Comparison of ENCODE assay signal across 13 mouse cellular contexts in genomic region chr2:130632416-130632815, GRCm38 (mm10). TPM values are rescaled to one million over a fixed set of nuclear protein-coding genes. Genes with fewer than 3 reads are reported as not detected.
DNase-seq lines count a peak whose midpoint lies in the region; ATAC-seq lines count a peak whose summit lies in the region.
"Had no signal": no experiment of that assay in that cellular context is flagged by ENCODE, and none has a peak within 500 bp of the region (broad histone marks: within the 10 kb centered on the region; RNA-seq: fewer than 3 reads in every experiment).

No protein-coding gene starts in this region.

- WGBS in forebrain, embryonic 14.5 days, result 33% methylated on average over 1 of the region's 1 CpGs
- WGBS in forebrain, embryonic 16.5 days, result 28% methylated on average over 1 of the region's 1 CpGs
- 74% methylated on average over 1 of the region's 1 CpGs for WGBS in midbrain, embryonic 10.5 days
- 38% methylated on average over 1 of the region's 1 CpGs for WGBS in midbrain, embryonic 15.5 days

- H3K9ac ChIP-seq in forebrain, embryonic 14.5 days (ENCODE audit: low read length), result no peak overlapping the region
- no peak overlapping the region for H3K9ac ChIP-seq in forebrain, embryonic 16.5 days (replicated peaks; ENCODE audit: low read depth, low read length)
- no peak overlapping the region for H3K9ac ChIP-seq in midbrain, embryonic 15.5 days
- H3K9ac ChIP-seq: hindbrain, embryonic 13.5 days; lung, embryonic 15.5 days had no signal

- H3K27ac ChIP-seq in forebrain, embryonic 14.5 days (ENCODE audit: low read depth, low read length), result no peak overlapping the region
- H3K27ac ChIP-seq in forebrain, embryonic 16.5 days (ENCODE audit: low read length), result no peak overlapping the region
- peak overlapping the region; percentile 69; the same call in 1 of the 2 replicates for H3K27ac ChIP-seq in midbrain, embryonic 10.5 days (replicated peaks)
- no peak overlapping the region for H3K27ac ChIP-seq in midbrain, embryonic 15.5 days
- H3K27ac ChIP-seq: hindbrain, embryonic 13.5 days; lung, embryonic 15.5 days had no signal

- no peaks in the 10 kb centered on the region for H3K9me3 ChIP-seq in forebrain, embryonic 14.5 days (replicated peaks; ENCODE audit: control insufficient read depth, low read length)
- H3K9me3 ChIP-seq in forebrain, embryonic 16.5 days (ENCODE audit: control insufficient read depth, low read length), result no peaks in the 10 kb centered on the region
- H3K9me3 ChIP-seq in midbrain, embryonic 10.5 days (replicated peaks), result no peaks in the 10 kb centered on the region
- H3K9me3 ChIP-seq in midbrain, embryonic 15.5 days, result no peaks in the 10 kb centered on the region
- H3K9me3 ChIP-seq: hindbrain, embryonic 13.5 days; lung, embryonic 15.5 days; megakaryocyte, embryonic 14.5 days had no signal

- H3K4me1 ChIP-seq in forebrain, embryonic 14.5 days (ENCODE audit: control insufficient read depth, insufficient read depth, low read length), result peaks cover 17% of the 10 kb centered on the region
- H3K4me1 ChIP-seq in forebrain, embryonic 16.5 days (replicated peaks; ENCODE audit: control insufficient read depth, insufficient read depth, low read length), result peaks cover 22% of the 10 kb centered on the region
- peaks cover 62% of the 10 kb centered on the region for H3K4me1 ChIP-seq in midbrain, embryonic 10.5 days
- peaks cover 36% of the 10 kb centered on the region for H3K4me1 ChIP-seq in midbrain, embryonic 15.5 days

- no peak for ATAC-seq in forebrain, embryonic 14.5 days
- no peak for ATAC-seq in forebrain, embryonic 16.5 days
- ATAC-seq in midbrain, embryonic 15.5 days (replicated peaks), result no peak
- ATAC-seq: activated CD4-positive, CD25-positive, alpha-beta regulatory T cell, adult 4 months had no signal

- no peak overlapping the region for H3K4me3 ChIP-seq in forebrain, embryonic 14.5 days (ENCODE audit: low read depth, low read length)
- no peak overlapping the region for H3K4me3 ChIP-seq in forebrain, embryonic 16.5 days (replicated peaks; ENCODE audit: low read length)
- no peak overlapping the region; the same call in 1 of the 2 replicates for H3K4me3 ChIP-seq in midbrain, embryonic 10.5 days
- no peak overlapping the region for H3K4me3 ChIP-seq in midbrain, embryonic 15.5 days
- H3K4me3 ChIP-seq: erythroblast, embryonic 14.5 days; hindbrain, embryonic 13.5 days; lung, embryonic 15.5 days; megakaryocyte, embryonic 14.5 days had no signal

- peaks cover 32% of the 10 kb centered on the region for H3K27me3 ChIP-seq in forebrain, embryonic 14.5 days (replicated peaks; ENCODE audit: control insufficient read depth, insufficient read depth, low read length)
- peaks cover 25% of the 10 kb centered on the region for H3K27me3 ChIP-seq in forebrain, embryonic 16.5 days (replicated peaks; ENCODE audit: control insufficient read depth, insufficient read depth, low read length)
- H3K27me3 ChIP-seq in midbrain, embryonic 10.5 days (ENCODE audit: low read depth, poor library complexity, severe bottlenecking), result peaks cover 67% of the 10 kb centered on the region
- H3K27me3 ChIP-seq in midbrain, embryonic 15.5 days (replicated peaks), result peaks cover 40% of the 10 kb centered on the region

- H3K36me3 ChIP-seq in forebrain, embryonic 14.5 days (ENCODE audit: control insufficient read depth, insufficient read depth, low read length), result peaks cover 9% of the 10 kb centered on the region
- H3K36me3 ChIP-seq in forebrain, embryonic 16.5 days (ENCODE audit: control insufficient read depth, insufficient read depth), result peaks cover under 1% of the 10 kb centered on the region; the same call in 1 of the 2 replicates
- H3K36me3 ChIP-seq in midbrain, embryonic 10.5 days, result peaks cover 11% of the 10 kb centered on the region
- no peaks in the 10 kb centered on the region for H3K36me3 ChIP-seq in midbrain, embryonic 15.5 days (replicated peaks)

- H3K4me2 ChIP-seq in forebrain, embryonic 14.5 days (ENCODE audit: low read length), result no peak overlapping the region
- H3K4me2 ChIP-seq in forebrain, embryonic 16.5 days (ENCODE audit: low read length), result no peak overlapping the region
- no peak overlapping the region for H3K4me2 ChIP-seq in midbrain, embryonic 15.5 days
- H3K4me2 ChIP-seq: hindbrain, embryonic 13.5 days; lung, embryonic 15.5 days had no signal

- peak; percentile 20 for DNase-seq in forebrain, embryonic 14.5 days (ENCODE audit: low spot score)
- DNase-seq in midbrain, embryonic 10.5 days (ENCODE audit: low spot score), result no peak
- peak; percentile 62 to 63 for DNase-seq in cerebellum, postnatal 14 days
- DNase-seq in kidney, postnatal 36 days, result peak; percentile 76 to 81
- DNase-seq in adrenal gland, adult 2 months, result no peak
- DNase-seq: thymus, adult 2 months had no signal

RNA-seq across cellular contexts. Expression of gene Ubox5, which starts 2.6 kb away (rescaled TPM):
- polyA plus RNA-seq in forebrain, embryonic 14.5 days (2014; fragmentation: Nextera tagmentation; extraction: Ambion mirVana), result 13.0 and 14.9 TPM in 2 replicates
- polyA plus RNA-seq in forebrain, embryonic 16.5 days (2015; fragmentation: Nextera tagmentation; extraction: Ambion mirVana), result 13.7 and 14.7 TPM in 2 replicates
- polyA plus RNA-seq in midbrain, embryonic 10.5 days (2016; fragmentation: Nextera tagmentation; extraction: Ambion mirVana), result 20.3 and 21.5 TPM in 2 replicates
- polyA plus RNA-seq in midbrain, embryonic 15.5 days (2015; fragmentation: Nextera tagmentation; extraction: Ambion mirVana), result 10.0 and 11.6 TPM in 2 replicates
- total RNA-seq in adrenal gland, adult 2 months (2021), result 1 to 10 TPM; 6.4 to 7.1 TPM
- 5.8 and 6.3 TPM in 2 replicates for polyA plus RNA-seq in adrenal gland, adult 2 months (2012; rRNA removed)

RNA-seq across cellular contexts. Expression of gene Fastkd5, which starts 2.6 kb away (rescaled TPM):
- polyA plus RNA-seq in forebrain, embryonic 14.5 days (2014; fragmentation: Nextera tagmentation; extraction: Ambion mirVana), result 14.0 and 15.9 TPM in 2 replicates
- 12.5 and 17.2 TPM in 2 replicates for polyA plus RNA-seq in forebrain, embryonic 16.5 days (2015; fragmentation: Nextera tagmentation; extraction: Ambion mirVana)
- polyA plus RNA-seq in midbrain, embryonic 10.5 days (2016; fragmentation: Nextera tagmentation; extraction: Ambion mirVana), result 21.7 and 22.4 TPM in 2 replicates
- 10.9 and 11.2 TPM in 2 replicates for polyA plus RNA-seq in midbrain, embryonic 15.5 days (2015; fragmentation: Nextera tagmentation; extraction: Ambion mirVana)
- 10 to 100 TPM in 1 of 2 experiments, 1 to 10 TPM in 1; 10.0 to 16.1 TPM for total RNA-seq in adrenal gland, adult 2 months (2021)
- polyA plus RNA-seq in adrenal gland, adult 2 months (2012; rRNA removed), result 0.40 and 0.52 TPM in 2 replicates

RNA-seq across cellular contexts. Expression of gene Lzts3, which starts 10.2 kb away (rescaled TPM):
- polyA plus RNA-seq in forebrain, embryonic 14.5 days (2014; fragmentation: Nextera tagmentation; extraction: Ambion mirVana), result 1.6 and 2.5 TPM in 2 replicates
- 8.4 and 11.3 TPM in 2 replicates for polyA plus RNA-seq in forebrain, embryonic 16.5 days (2015; fragmentation: Nextera tagmentation; extraction: Ambion mirVana)
- polyA plus RNA-seq in midbrain, embryonic 10.5 days (2016; fragmentation: Nextera tagmentation; extraction: Ambion mirVana), result 4.0 and 5.1 TPM in 2 replicates
- polyA plus RNA-seq in midbrain, embryonic 15.5 days (2015; fragmentation: Nextera tagmentation; extraction: Ambion mirVana), result 17.4 and 17.9 TPM in 2 replicates
- 10 to 100 TPM; 14.3 to 21.4 TPM for total RNA-seq in adrenal gland, adult 2 months (2021)
- 17.7 and 21.0 TPM in 2 replicates for polyA plus RNA-seq in adrenal gland, adult 2 months (2012; rRNA removed)

RNA-seq across cellular contexts. Expression of gene Ddrgk1, which starts 32.0 kb away (rescaled TPM):
- polyA plus RNA-seq in forebrain, embryonic 14.5 days (2014; fragmentation: Nextera tagmentation; extraction: Ambion mirVana), result 49.8 and 55.9 TPM in 2 replicates
- 57.1 and 62.3 TPM in 2 replicates for polyA plus RNA-seq in forebrain, embryonic 16.5 days (2015; fragmentation: Nextera tagmentation; extraction: Ambion mirVana)
- 40.6 and 45.6 TPM in 2 replicates for polyA plus RNA-seq in midbrain, embryonic 10.5 days (2016; fragmentation: Nextera tagmentation; extraction: Ambion mirVana)
- 69.4 and 71.0 TPM in 2 replicates for polyA plus RNA-seq in midbrain, embryonic 15.5 days (2015; fragmentation: Nextera tagmentation; extraction: Ambion mirVana)
- total RNA-seq in adrenal gland, adult 2 months (2021), result 100 to 1,000 TPM; 184 to 209 TPM
- polyA plus RNA-seq in adrenal gland, adult 2 months (2012; rRNA removed), result 190 and 213 TPM in 2 replicates

RNA-seq across cellular contexts. Expression of gene Itpa, which starts 35.0 kb away (rescaled TPM):
- 125 and 131 TPM in 2 replicates for polyA plus RNA-seq in forebrain, embryonic 14.5 days (2014; fragmentation: Nextera tagmentation; extraction: Ambion mirVana)
- 117 and 124 TPM in 2 replicates for polyA plus RNA-seq in forebrain, embryonic 16.5 days (2015; fragmentation: Nextera tagmentation; extraction: Ambion mirVana)
- 153 and 161 TPM in 2 replicates for polyA plus RNA-seq in midbrain, embryonic 10.5 days (2016; fragmentation: Nextera tagmentation; extraction: Ambion mirVana)
- 130 and 133 TPM in 2 replicates for polyA plus RNA-seq in midbrain, embryonic 15.5 days (2015; fragmentation: Nextera tagmentation; extraction: Ambion mirVana)
- total RNA-seq in adrenal gland, adult 2 months (2021), result 10 to 100 TPM; 19.5 to 29.6 TPM
- 28.6 and 29.3 TPM in 2 replicates for polyA plus RNA-seq in adrenal gland, adult 2 months (2012; rRNA removed)

Comparison
In these comparisons a context has a peak if more than half of its experiments do, and no peak if none do; other contexts are left out.
1. DNase-seq: peak in forebrain, embryonic 14.5 days (single experiment), cerebellum, postnatal 14 days (2 of 2) and kidney, postnatal 36 days (2 of 2); none in midbrain, embryonic 10.5 days (single experiment) and adrenal gland, adult 2 months (single experiment).